Mouse (Mus musculus) layer of hippocampus, postnatal 10 days (tissue): ENCODE measurements around the gene Dusp15. TPM values are rescaled to one million over a fixed set of nuclear protein-coding genes. Genes with fewer than 3 reads are reported as not detected.

Experiments used
- DNase-seq, 2 experiments: peaks; one replicate each; pipeline ENCODE4 v3.0.0; 2021; ENCODE audit warnings: low spot score in 2 of 2
- total RNA-seq, 2 experiments: library from RNA; stranded (reverse); gene quantifications; 2 replicates each; pipeline ENCODE4 v1.2.3; 2021

Gene Dusp15
- total RNA-seq, 2 experiments from 2014 or later: 21.4 to 24.0 TPM

DNA sequence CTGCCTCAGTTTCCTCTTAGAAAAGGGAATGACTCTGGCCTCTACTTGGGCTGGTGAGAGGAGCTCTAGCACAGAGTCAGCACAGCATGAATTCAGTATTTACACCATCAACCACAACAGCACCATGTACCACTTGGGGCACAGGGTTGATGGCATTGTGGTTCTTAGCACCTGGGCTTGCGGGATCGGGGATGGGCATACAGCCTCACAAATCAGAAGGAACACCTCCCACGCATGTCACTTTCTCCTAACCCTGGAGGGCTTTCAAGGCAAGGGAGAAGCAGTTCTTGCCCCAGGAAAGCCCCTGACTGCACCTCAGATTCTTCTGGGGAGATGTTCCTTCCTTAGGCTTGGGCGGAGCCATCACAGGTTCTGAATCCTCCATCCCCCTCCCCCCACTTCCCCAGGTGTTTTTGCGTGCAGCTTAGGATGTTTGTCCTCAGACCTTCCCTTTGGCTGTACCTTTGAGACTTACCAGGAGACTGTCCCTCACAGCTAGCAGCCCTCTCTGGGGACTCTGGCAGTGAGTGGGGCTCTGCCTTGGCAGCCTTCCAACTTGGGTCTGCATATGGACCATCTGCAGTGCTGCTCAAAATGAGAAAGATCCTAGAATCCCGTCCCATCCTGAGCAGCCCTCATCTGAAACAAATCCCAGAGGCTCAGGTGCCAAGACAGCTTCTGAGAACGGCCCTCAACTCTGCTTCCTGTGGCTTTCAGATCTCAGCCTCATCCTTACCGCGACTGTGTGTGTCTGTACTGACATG, 45.0 kb downstream of the Dusp15 start:
- no peak for DNase-seq

DNA sequence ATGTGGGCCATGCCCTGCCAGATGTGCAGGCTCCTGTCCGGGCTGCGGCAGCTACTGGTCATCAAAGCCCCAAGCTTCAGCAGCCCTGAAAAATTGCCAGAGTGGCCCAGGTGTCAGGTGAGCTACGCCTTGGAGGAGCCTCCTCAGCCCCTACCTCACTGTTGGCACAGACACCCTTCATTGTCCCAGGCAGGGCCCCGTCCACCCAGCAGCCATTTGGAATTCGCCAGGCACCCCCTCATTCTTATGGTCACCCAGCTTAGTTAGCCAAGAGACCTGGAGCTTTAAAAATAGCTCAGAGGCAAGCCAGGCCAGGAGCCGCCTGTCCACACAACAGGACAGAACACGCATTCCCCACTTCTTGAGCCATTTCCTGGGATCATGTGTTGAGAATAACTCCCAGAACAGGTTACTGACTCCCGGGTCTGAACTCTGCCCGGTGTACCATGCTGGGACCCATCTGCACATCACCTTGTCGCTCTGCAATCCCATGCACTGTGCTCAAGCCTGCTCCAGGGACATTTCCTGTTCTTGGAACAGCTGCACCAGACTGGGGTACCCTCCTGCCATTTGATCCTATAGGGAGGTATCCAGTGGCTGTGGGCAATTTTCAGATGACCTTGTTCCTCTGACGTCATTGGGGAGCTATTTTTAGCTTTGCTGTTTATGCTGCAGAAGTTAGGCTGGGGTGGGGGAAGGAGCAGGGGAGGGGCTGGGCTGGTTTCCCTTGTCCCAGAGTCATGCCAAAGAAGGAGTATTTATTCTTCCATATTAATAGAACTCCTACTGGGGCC, 46.3 kb downstream of the Dusp15 start:
- no peak for DNase-seq

GRCm38 (mm10) chr2:152904127-152904643, 47.3 kb downstream of the Dusp15 start:
- DNase-seq: no peak

- no peak for DNase-seq
Observed at GRCm38 (mm10) chr2:152903586-152903985, 47.9 kb downstream of the Dusp15 start.

DNA sequence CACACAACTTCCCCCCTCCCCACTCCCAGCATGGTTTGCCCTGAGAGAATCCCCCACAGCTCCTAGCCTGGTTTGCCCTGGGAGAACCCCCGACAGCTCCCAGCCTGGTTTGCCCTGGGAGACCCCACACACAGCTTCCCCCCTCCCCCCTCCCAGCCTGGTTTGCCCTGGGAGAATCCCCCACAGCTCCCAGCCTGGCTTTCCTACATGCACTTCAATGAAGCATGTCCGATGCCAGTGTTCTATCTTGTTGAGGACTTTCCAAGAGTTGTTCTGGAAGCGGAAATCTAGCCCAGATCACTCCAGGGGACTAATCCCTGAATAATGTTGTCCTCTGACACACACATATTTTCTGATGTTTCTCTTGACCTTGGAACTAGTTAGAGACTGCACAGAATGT, 48.8 kb downstream of the Dusp15 start:
- DNase-seq: no peak

- DNase-seq: no peak
Observed at GRCm38 (mm10) chr2:152901296-152901695, 50.2 kb downstream of the Dusp15 start.

- no peak for DNase-seq
Observed at GRCm38 (mm10) chr2:152899011-152899410, 52.5 kb downstream of the Dusp15 start.

DNA sequence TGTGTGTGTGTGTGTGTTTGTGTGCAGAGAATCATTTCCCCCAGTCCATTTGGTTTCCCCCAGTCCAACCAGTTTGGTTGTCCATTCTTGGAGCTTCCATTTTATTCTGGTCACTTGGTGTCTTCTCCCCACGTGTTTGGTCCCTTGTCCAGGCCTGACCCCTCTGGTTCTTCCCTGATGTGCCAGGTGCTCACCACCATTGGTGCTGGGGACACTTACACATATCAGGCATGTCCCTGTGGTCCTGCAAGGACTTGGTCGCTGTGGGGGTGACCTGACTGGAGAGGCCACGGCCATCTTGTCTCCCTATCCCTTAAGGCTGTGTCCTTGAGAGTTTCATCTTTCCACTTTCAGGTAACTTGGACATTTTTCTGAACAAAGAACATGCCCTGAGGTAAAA, 54.6 kb downstream of the Dusp15 start:
- DNase-seq: no peak

- no peak for DNase-seq
Observed at GRCm38 (mm10) chr2:152895834-152896233, 55.7 kb downstream of the Dusp15 start.

Other genes with a start within 250 kb of the Dusp15 start
- 10 to 100 TPM; 29.0 to 31.2 TPM for gene Id1, start 215.4 kb downstream of the Dusp15 start, total RNA-seq
- 1 to 10 TPM; 2.1 to 2.5 TPM for gene Cox4i2, start 197.5 kb downstream of the Dusp15 start, total RNA-seq
- 100 to 1,000 TPM; 109 to 117 TPM for gene Bcl2l1, start 120.0 kb downstream of the Dusp15 start, total RNA-seq
- gene Tpx2, start 103.7 kb downstream of the Dusp15 start, total RNA-seq: 1 to 10 TPM; 5.9 to 6.6 TPM
- gene Mylk2, start 40.3 kb downstream of the Dusp15 start, total RNA-seq: not detected
- 1 to 10 TPM; 1.5 TPM for gene Foxs1, start 18.5 kb downstream of the Dusp15 start, total RNA-seq
- gene Ttll9, start 10.8 kb upstream of the Dusp15 start, total RNA-seq: 1 to 10 TPM; 2.6 to 3.4 TPM
- 10 to 100 TPM; 42.9 to 57.5 TPM for gene Pdrg1, start 63.7 kb upstream of the Dusp15 start, total RNA-seq
- 1 to 10 TPM; 5.7 to 6.3 TPM for gene Xkr7, start 80.2 kb upstream of the Dusp15 start, total RNA-seq
- 1 to 10 TPM; 6.8 to 9.8 TPM for gene Ccm2l, start 114.3 kb upstream of the Dusp15 start, total RNA-seq
- gene Hck, start 156.8 kb upstream of the Dusp15 start, total RNA-seq: 1 to 10 TPM; 2.6 to 3.2 TPM
- 100 to 1,000 TPM in 1 of 2 experiments, 10 to 100 TPM in 1; 87.7 to 110 TPM for gene Tm9sf4, start 209.6 kb upstream of the Dusp15 start, total RNA-seq